Mouse (Mus musculus) midbrain, embryonic 13.5 days (tissue): ENCODE data around the gene Nr5a2. TPM values are rescaled to one million over a fixed set of nuclear protein-coding genes. Genes with fewer than 3 reads are reported as not detected.
A peak's percentile ranks its signal among the peaks of the same experiment; 100 is the strongest.

ENCODE experiments used
- ATAC-seq: fragments of 200-750 bp; cut with Nextera tagmentation; 2 replicates; pipeline ENCODE4 v1.8.0; 2017; ENCODE audit warnings: mild to moderate bottlenecking, moderate TSS enrichment, moderate library complexity
- H3K27ac ChIP-seq: fragments of 300-500 bp; sonication (generic); 2 replicates; pipeline ENCODE4 v1.5.1; 2015; ENCODE audit warnings: inconsistent platforms, mild to moderate bottlenecking, moderate library complexity
- H3K27me3 ChIP-seq: fragments of 300-500 bp; sonication (generic); 2 replicates; pipeline ENCODE4 v1.6.1; 2015; ENCODE audit warnings: mild to moderate bottlenecking, inconsistent platforms
- H3K36me3 ChIP-seq: fragments of 300-500 bp; sonication (generic); 2 replicates; pipeline ENCODE4 v1.6.1; 2015; ENCODE audit warnings: mild to moderate bottlenecking, inconsistent platforms
- H3K4me1 ChIP-seq: fragments of 300-500 bp; sonication (generic); replicated peaks from 2 replicates; pipeline ENCODE4 v1.6.1; 2015; ENCODE audit warnings: inconsistent platforms
- H3K4me2 ChIP-seq: fragments of 300-500 bp; sonication (generic); replicated peaks from 2 replicates; pipeline ENCODE4 v1.6.1; 2015; ENCODE audit warnings: moderate library complexity, mild to moderate bottlenecking, inconsistent platforms
- H3K4me3 ChIP-seq: fragments of 300-500 bp; sonication (generic); replicated peaks from 2 replicates; pipeline ENCODE4 v1.5.1; 2015; ENCODE audit warnings: mild to moderate bottlenecking, inconsistent platforms
- H3K9ac ChIP-seq: fragments of 300-500 bp; sonication (generic); replicated peaks from 2 replicates; pipeline ENCODE4 v1.6.1; 2015; ENCODE audit warnings: mild to moderate bottlenecking, inconsistent platforms
- H3K9me3 ChIP-seq: fragments of 300-500 bp; sonication (generic); 2 replicates; pipeline ENCODE4 v1.6.1; 2016; ENCODE audit warnings: mild to moderate bottlenecking, inconsistent platforms
- WGBS: fragments of 180-500 bp; shearing (Covaris S2); methylation state at CpG from one replicate; pipeline ENCODE4 v1.1.7; 2015; 5-methylcytosine and 5-hydroxymethylcytosine counted together
- polyA plus RNA-seq: library from polyadenylated mRNA; unstranded; fragments of >200 nt; fragmentation: Nextera tagmentation; extraction: Ambion mirVana; gene quantifications from 2 replicates; pipeline ENCODE4 v1.2.1, GENCODE M21; 2015

Gene Nr5a2
- polyA plus RNA-seq, 1 experiment from 2014 or later = 2.1 TPM

- no peaks in the 10 kb centered on the region for H3K9me3 ChIP-seq
- WGBS = 1% methylated on average over 20 of the region's 20 CpGs
- no peak for ATAC-seq
- H3K36me3 ChIP-seq = no peaks in the 10 kb centered on the region
- H3K4me2 ChIP-seq = peak overlapping the region; percentile 94
- peaks cover 95% of the 10 kb centered on the region for H3K27me3 ChIP-seq
- H3K4me1 ChIP-seq = peaks cover 53% of the 10 kb centered on the region
- peak overlapping the region; percentile 52 for H3K4me3 ChIP-seq
- H3K27ac ChIP-seq = no peak overlapping the region
- no peak overlapping the region for H3K9ac ChIP-seq
Observed at GRCm38 (mm10) chr1:136947394-136948126, 12.7 kb downstream of the Nr5a2 start.

GRCm38 (mm10) chr1:136946806-136947393 lies 13.3 kb downstream of the Nr5a2 start:
- under 1% methylated on average over 18 of the region's 18 CpGs for WGBS
- ATAC-seq = no peak

GRCm38 (mm10) chr1:136946404-136946803 lies 13.8 kb downstream of the Nr5a2 start:
- Histone ChIP-seq H3K4me3 (peak overlapping the region; percentile 52), H3K9ac (no peak overlapping the region), H3K27ac (no peak overlapping the region), H3K36me3 (no peaks in the 10 kb centered on the region), H3K27me3 (peaks cover 87% of the 10 kb centered on the region), H3K9me3 (no peaks in the 10 kb centered on the region), H3K4me2 (peak overlapping the region; percentile 94), H3K4me1 (peaks cover 47% of the 10 kb centered on the region)
- no peak for ATAC-seq
- WGBS = 0% methylated on average over 8 of the region's 8 CpGs

More at GRCm38 (mm10) chr1:136946806-136947393, 13.3 kb downstream of the Nr5a2 start:
- no peaks in the 10 kb centered on the region for H3K9me3 ChIP-seq
- peaks cover 92% of the 10 kb centered on the region for H3K27me3 ChIP-seq
- no peaks in the 10 kb centered on the region for H3K36me3 ChIP-seq
- no peak overlapping the region for H3K9ac ChIP-seq
- H3K4me2 ChIP-seq = peak overlapping the region; percentile 94
- H3K4me1 ChIP-seq = peaks cover 47% of the 10 kb centered on the region
- no peak overlapping the region for H3K27ac ChIP-seq
- peak overlapping the region; percentile 52 for H3K4me3 ChIP-seq

GRCm38 (mm10) chr1:136945876-136946275 lies 14.4 kb downstream of the Nr5a2 start:
- Histone ChIP-seq H3K27ac (no peak overlapping the region), H3K4me3 (peak overlapping the region; percentile 52; the same call in 1 of the 2 replicates)
- no peak for ATAC-seq

GRCm38 (mm10) chr1:136945426-136945825 lies 14.8 kb downstream of the Nr5a2 start:
- no peaks in the 10 kb centered on the region for H3K36me3 ChIP-seq
- no peak for ATAC-seq
- peaks cover 47% of the 10 kb centered on the region for H3K4me1 ChIP-seq
- H3K27me3 ChIP-seq = peaks cover 83% of the 10 kb centered on the region
- no peaks in the 10 kb centered on the region for H3K9me3 ChIP-seq
- H3K9ac ChIP-seq = no peak overlapping the region
- 2% methylated on average over 7 of the region's 7 CpGs for WGBS
- no peak overlapping the region for H3K27ac ChIP-seq
- H3K4me2 ChIP-seq = peak overlapping the region; percentile 94
- 0 out of 2 replicates have a peak overlapping the region, but pooled peaks have one; percentile 52 for H3K4me3 ChIP-seq

More at GRCm38 (mm10) chr1:136945876-136946275, 14.4 kb downstream of the Nr5a2 start:
- Histone ChIP-seq H3K4me1 (peaks cover 47% of the 10 kb centered on the region), H3K9me3 (no peaks in the 10 kb centered on the region), H3K36me3 (no peaks in the 10 kb centered on the region), H3K9ac (no peak overlapping the region), H3K4me2 (peak overlapping the region; percentile 94), H3K27me3 (peaks cover 83% of the 10 kb centered on the region)
- 2% methylated on average over 10 of the region's 10 CpGs for WGBS

GRCm38 (mm10) chr1:136940603-136941002 lies 19.6 kb downstream of the Nr5a2 start:
- no peak for ATAC-seq
- Histone ChIP-seq H3K36me3 (no peaks in the 10 kb centered on the region), H3K9me3 (no peaks in the 10 kb centered on the region), H3K4me1 (peaks cover 4% of the 10 kb centered on the region; the same call in 1 of the 2 replicates), H3K27ac (no peak overlapping the region), H3K27me3 (peaks cover 35% of the 10 kb centered on the region), H3K4me3 (no peak overlapping the region), H3K4me2 (no peak overlapping the region), H3K9ac (no peak overlapping the region)
- 56% methylated on average over 5 of the region's 5 CpGs for WGBS

- 70% methylated on average over 1 of the region's 1 CpGs for WGBS
- Histone ChIP-seq H3K4me2 (no peak overlapping the region), H3K4me1 (no peaks in the 10 kb centered on the region), H3K9ac (no peak overlapping the region), H3K36me3 (no peaks in the 10 kb centered on the region), H3K4me3 (no peak overlapping the region), H3K9me3 (no peaks in the 10 kb centered on the region), H3K27ac (no peak overlapping the region), H3K27me3 (peaks cover 22% of the 10 kb centered on the region)
- ATAC-seq = no peak
Observed at GRCm38 (mm10) chr1:136939220-136939619, 21.0 kb downstream of the Nr5a2 start.

GRCm38 (mm10) chr1:136935960-136936324 lies 24.3 kb downstream of the Nr5a2 start:
- no peaks in the 10 kb centered on the region for H3K4me1 ChIP-seq
- no peaks in the 10 kb centered on the region for H3K36me3 ChIP-seq
- no peaks in the 10 kb centered on the region for H3K9me3 ChIP-seq
- 94% methylated on average over 9 of the region's 9 CpGs for WGBS
- no peak for ATAC-seq
- H3K4me3 ChIP-seq = no peak overlapping the region
- H3K27ac ChIP-seq = no peak overlapping the region
- H3K27me3 ChIP-seq = peaks cover 6% of the 10 kb centered on the region; the same call in 1 of the 2 replicates
- H3K9ac ChIP-seq = no peak overlapping the region
- H3K4me2 ChIP-seq = no peak overlapping the region

- Histone ChIP-seq H3K27ac (no peak overlapping the region), H3K9me3 (no peaks in the 10 kb centered on the region), H3K4me2 (no peak overlapping the region), H3K4me1 (no peaks in the 10 kb centered on the region), H3K36me3 (no peaks in the 10 kb centered on the region), H3K9ac (no peak overlapping the region), H3K27me3 (peaks cover under 1% of the 10 kb centered on the region; the same call in 1 of the 2 replicates), H3K4me3 (no peak overlapping the region)
- ATAC-seq = no peak
- 84% methylated on average over 8 of the region's 8 CpGs for WGBS
Observed at GRCm38 (mm10) chr1:136935316-136935959, 24.8 kb downstream of the Nr5a2 start.

GRCm38 (mm10) chr1:136934051-136934450 lies 26.2 kb downstream of the Nr5a2 start:
- H3K4me1 ChIP-seq = no peaks in the 10 kb centered on the region
- ATAC-seq = no peak
- 93% methylated on average over 10 of the region's 10 CpGs for WGBS
- H3K4me3 ChIP-seq = no peak overlapping the region
- H3K9ac ChIP-seq = no peak overlapping the region
- H3K27me3 ChIP-seq = no peaks in the 10 kb centered on the region
- no peak overlapping the region for H3K27ac ChIP-seq
- no peaks in the 10 kb centered on the region for H3K9me3 ChIP-seq
- no peak overlapping the region for H3K4me2 ChIP-seq
- no peaks in the 10 kb centered on the region for H3K36me3 ChIP-seq

GRCm38 (mm10) chr1:136931026-136931425 lies 29.2 kb downstream of the Nr5a2 start:
- Histone ChIP-seq H3K4me3 (no peak overlapping the region), H3K9me3 (no peaks in the 10 kb centered on the region), H3K9ac (no peak overlapping the region), H3K4me1 (0 out of 2 replicates have a peak, but pooled peaks cover 6% of the 10 kb centered on the region), H3K27me3 (peaks cover 3% of the 10 kb centered on the region; the same call in 1 of the 2 replicates), H3K4me2 (no peak overlapping the region), H3K27ac (no peak overlapping the region), H3K36me3 (no peaks in the 10 kb centered on the region)
- WGBS = 91% methylated on average over 5 of the region's 5 CpGs
- no peak for ATAC-seq

- ATAC-seq = no peak
- H3K9ac ChIP-seq = no peak overlapping the region
- peaks cover 3% of the 10 kb centered on the region; the same call in 1 of the 2 replicates for H3K27me3 ChIP-seq
- WGBS = 96% methylated on average over 6 of the region's 6 CpGs
- no peaks in the 10 kb centered on the region for H3K9me3 ChIP-seq
- no peak overlapping the region for H3K4me2 ChIP-seq
- H3K4me3 ChIP-seq = no peak overlapping the region
- H3K4me1 ChIP-seq = 0 out of 2 replicates have a peak, but pooled peaks cover 6% of the 10 kb centered on the region
- no peak overlapping the region for H3K27ac ChIP-seq
- no peaks in the 10 kb centered on the region for H3K36me3 ChIP-seq
Observed at GRCm38 (mm10) chr1:136929743-136930142, 30.5 kb downstream of the Nr5a2 start.
